Mouse (Mus musculus): ENCODE measurements around the gene Slc17a7.

Gene Slc17a7

GRCm38 (mm10) chr7:45202654-45203053, 38.9 kb downstream of the Slc17a7 start:
- no peak for DNase-seq (ENCODE audit: low spot score)

GRCm38 (mm10) chr7:45204380-45205143, 40.8 kb downstream of the Slc17a7 start, which contains the start of gene Ccdc155:
TSS of gene Ccdc155 (minus strand) at chr7:45204892.
- DNase-seq (ENCODE audit: low spot score) = peak; percentile 84

- no peak for DNase-seq (ENCODE audit: low spot score)
Observed at GRCm38 (mm10) chr7:45208260-45208659, 44.5 kb downstream of the Slc17a7 start.

- DNase-seq (ENCODE audit: low spot score) = no peak
Observed at GRCm38 (mm10) chr7:45211070-45211469, 47.3 kb downstream of the Slc17a7 start.

- DNase-seq (ENCODE audit: low spot score) = no peak
Observed at GRCm38 (mm10) chr7:45211851-45212251, 48.1 kb downstream of the Slc17a7 start, which contains the start of gene Dkkl1. TSS of gene Dkkl1 (minus strand) at chr7:45212147.

- DNase-seq (ENCODE audit: low spot score) = no peak
Observed at GRCm38 (mm10) chr7:45212356-45212755, 48.6 kb downstream of the Slc17a7 start.

GRCm38 (mm10) chr7:45213708-45214107, 50.0 kb downstream of the Slc17a7 start:
- no peak for DNase-seq (ENCODE audit: low spot score)

GRCm38 (mm10) chr7:45215673-45216441, 52.1 kb downstream of the Slc17a7 start, which contains the start of gene Tead2:
TSS of gene Tead2 (plus strand) at chr7:45215753.
- DNase-seq (ENCODE audit: low spot score) = peak; percentile 28

- peak; percentile 46 for DNase-seq (ENCODE audit: low spot score)
Observed at GRCm38 (mm10) chr7:45216442-45217183, 52.9 kb downstream of the Slc17a7 start.

- DNase-seq (ENCODE audit: low spot score) = no peak
Observed at GRCm38 (mm10) chr7:45221680-45222079, 57.9 kb downstream of the Slc17a7 start.

GRCm38 (mm10) chr7:45224826-45225225, 61.1 kb downstream of the Slc17a7 start:
- DNase-seq (ENCODE audit: low spot score) = no peak

Measured in urinary bladder, postnatal 25 days (tissue).